Mouse (Mus musculus) heart, embryonic 12.5 days (tissue): ENCODE measurements around the gene Ubr1. TPM values are rescaled to one million over a fixed set of nuclear protein-coding genes. Genes with fewer than 3 reads are reported as not detected.

Source experiments
- microRNA-seq: library from miRNA; unstranded; fragments of <30 nt; microRNA quantifications from one replicate; pipeline ENCODE4, GENCODE M21; 2017
- polyA plus RNA-seq: library from polyadenylated mRNA; unstranded; fragments of >200 nt; fragmentation: Nextera tagmentation; extraction: Ambion mirVana; gene quantifications from 2 replicates; pipeline ENCODE4 v1.2.1, GENCODE M21; 2016

Gene Ubr1
- polyA plus RNA-seq, 1 experiment from 2014 or later, result 19.6 TPM

Small RNAs within 50 kb of the gene (microRNA-seq; reads per million reads assigned to microRNA genes)
- gene Gm44325, result not detected

Other genes starting within 250 kb of the Ubr1 start
- 9.5 and 10.8 TPM in 2 replicates for gene Cdan1, start 120.6 kb downstream of the Ubr1 start, polyA plus RNA-seq
- gene Ttbk2, start 120.1 kb downstream of the Ubr1 start, polyA plus RNA-seq, result 4.8 and 5.1 TPM in 2 replicates
- 2.0 and 2.8 TPM in 2 replicates for gene Tmem62, start 6.3 kb upstream of the Ubr1 start, polyA plus RNA-seq
- 38.1 and 38.5 TPM in 2 replicates for gene Ccndbp1, start 37.7 kb upstream of the Ubr1 start, polyA plus RNA-seq
- gene Epb42, start 66.4 kb upstream of the Ubr1 start, polyA plus RNA-seq, result 17.9 and 18.2 TPM in 2 replicates
- gene Tgm5, start 115.1 kb upstream of the Ubr1 start, polyA plus RNA-seq, result not detected in 2 replicates
- not detected in 2 replicates for gene Tgm7, start 139.1 kb upstream of the Ubr1 start, polyA plus RNA-seq
- 13.5 and 13.7 TPM in 2 replicates for gene Adal, start 169.7 kb upstream of the Ubr1 start, polyA plus RNA-seq
- 15.1 and 17.4 TPM in 2 replicates for gene Lcmt2, start 169.9 kb upstream of the Ubr1 start, polyA plus RNA-seq
- 45.2 and 46.4 TPM in 2 replicates for gene Tubgcp4, start 199.9 kb upstream of the Ubr1 start, polyA plus RNA-seq
- 6.8 and 7.9 TPM in 2 replicates for gene Zscan29, start 200.4 kb upstream of the Ubr1 start, polyA plus RNA-seq